Mouse (Mus musculus): ENCODE measurements around the gene Rgs6.

- TF ChIP-seq CTCF (IDR thresholded peaks at IDR 0.05; ENCODE audit: borderline replicate concordance, insufficient read depth, low read depth, low read length) (no peak), POLR2A (IDR thresholded peaks at IDR 0.05; ENCODE audit: borderline replicate concordance, insufficient read depth, low read length) (no peak)
Measured at GRCm38 (mm10) chr12:82940461-82940860, 352.4 kb downstream of the Rgs6 start.

All from cerebellum, adult 2 months (tissue).